Mouse (Mus musculus) telencephalon, adult 2 months (tissue): Measurements from ENCODE around the gene Muc1.
"Not testable (repeated sequence)": the region's sequence is repeated elsewhere in the genome, so short reads cannot be mapped to it uniquely, and the experiment has no call there.

ENCODE experiments used
- DNase-seq: peaks from one replicate; pipeline ENCODE4 v3.0.0-alpha.2; 2011; ENCODE audit warnings: low read depth, low spot score

Gene Muc1

GRCm38 (mm10) chr3:89209731-89210130 lies 19.1 kb upstream of the Muc1 start:
- no peak for DNase-seq

GRCm38 (mm10) chr3:89210162-89210561 lies 18.7 kb upstream of the Muc1 start:
- no peak for DNase-seq

GRCm38 (mm10) chr3:89210731-89211130 lies 18.1 kb upstream of the Muc1 start:
- no peak for DNase-seq

DNA sequence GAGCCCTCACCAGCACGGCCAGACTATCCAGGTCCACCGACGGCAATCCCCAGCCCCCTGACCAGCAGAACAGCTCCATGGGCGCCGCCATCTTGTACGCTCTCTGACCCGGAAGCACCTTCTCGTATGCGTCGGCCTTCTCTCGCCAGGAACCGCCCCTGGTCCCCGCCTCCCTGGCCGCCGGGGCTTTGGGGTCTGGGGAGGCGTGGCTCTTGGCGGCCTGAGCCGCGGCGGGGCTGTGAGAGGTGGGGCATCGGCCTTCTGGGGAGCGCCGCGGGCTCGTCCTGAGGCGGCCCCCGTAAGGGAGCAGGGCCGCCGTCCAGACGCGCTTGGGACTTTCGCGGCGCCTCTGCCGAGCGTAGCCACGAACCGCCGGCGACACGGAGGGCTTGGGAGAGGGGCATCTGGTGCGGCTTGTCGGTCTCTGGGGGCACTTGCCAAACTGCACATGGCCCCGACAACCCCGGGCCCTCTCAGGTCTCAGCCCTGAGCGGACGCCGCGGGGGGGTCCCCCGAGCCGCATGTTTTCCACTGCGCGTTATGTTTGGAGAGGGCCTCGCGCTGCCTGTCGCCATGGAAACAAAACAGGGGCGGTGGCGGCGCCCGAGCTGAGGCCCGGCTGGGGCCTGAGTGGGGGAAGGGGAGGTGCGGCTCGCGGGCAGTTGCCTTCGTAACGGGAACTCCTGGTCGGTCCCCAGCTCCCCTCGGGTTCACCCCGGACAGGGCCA lies 14.9 kb upstream of the Muc1 start:
- DNase-seq: peak; percentile 86

GRCm38 (mm10) chr3:89214681-89215411 lies 14.0 kb upstream of the Muc1 start, which contains the start of gene Thbs3:
Gene Thbs3, plus strand, starts transcription at chr3:89215180.
- DNase-seq: no peak

DNA sequence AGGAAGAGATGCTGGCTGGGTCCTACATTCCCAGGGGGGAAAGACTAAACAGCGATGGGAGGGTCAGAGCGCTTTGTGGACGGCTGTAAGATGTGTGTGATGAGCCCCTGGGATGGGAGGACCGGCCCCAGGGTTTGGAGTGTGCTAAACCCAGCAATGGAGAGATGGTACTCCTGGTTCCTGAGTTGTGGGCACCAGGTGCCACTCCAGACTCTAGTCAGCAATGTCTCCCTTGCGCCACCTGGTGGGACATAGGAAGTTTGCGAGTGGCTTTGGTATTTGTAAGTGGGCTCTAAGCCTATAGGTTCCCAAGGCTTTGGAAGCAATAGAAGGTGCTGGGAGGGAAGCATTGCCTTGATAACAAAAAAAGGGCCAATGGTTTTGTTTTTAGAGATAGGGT lies 13.0 kb upstream of the Muc1 start:
- peak; percentile 68 for DNase-seq

GRCm38 (mm10) chr3:89216407-89216806 lies 12.4 kb upstream of the Muc1 start:
- DNase-seq: not testable (repeated sequence)

- no peak for DNase-seq
Measured at GRCm38 (mm10) chr3:89218271-89218670, 10.6 kb upstream of the Muc1 start.

GRCm38 (mm10) chr3:89219546-89219945 lies 9.3 kb upstream of the Muc1 start:
- DNase-seq: no peak

DNA sequence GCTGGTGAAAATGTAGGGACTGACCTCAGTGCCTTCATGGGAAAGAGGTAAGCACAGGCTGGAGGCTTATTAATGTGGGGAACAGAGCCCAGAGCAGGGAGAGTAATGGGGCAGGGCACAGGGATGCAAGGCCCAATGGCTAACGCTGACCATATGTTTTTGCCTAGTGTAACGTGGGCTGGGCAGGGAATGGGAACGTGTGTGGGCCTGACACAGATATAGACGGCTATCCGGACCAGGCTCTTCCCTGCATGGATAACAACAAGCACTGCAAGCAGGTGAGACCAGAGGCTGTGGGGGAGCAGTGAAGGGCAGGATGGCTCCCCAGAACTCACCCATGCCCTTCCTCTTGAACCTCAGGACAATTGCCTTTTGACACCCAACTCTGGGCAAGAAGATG lies 7.7 kb upstream of the Muc1 start:
- DNase-seq: no peak

DNA sequence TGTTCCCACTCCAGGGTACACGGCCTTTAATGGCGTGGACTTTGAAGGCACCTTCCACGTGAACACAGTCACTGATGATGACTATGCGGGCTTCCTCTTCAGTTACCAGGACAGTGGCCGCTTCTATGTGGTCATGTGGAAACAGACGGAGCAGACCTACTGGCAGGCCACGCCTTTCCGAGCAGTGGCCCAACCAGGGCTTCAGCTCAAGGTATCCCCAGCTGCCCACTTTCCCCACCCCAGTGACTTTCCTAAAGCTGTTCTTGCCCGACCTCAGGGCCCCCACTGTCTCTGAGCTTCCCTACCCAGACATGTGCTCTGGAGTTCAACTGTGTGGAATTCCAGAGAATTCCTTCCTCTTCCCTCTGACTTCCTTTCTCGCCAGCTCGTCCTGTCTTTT lies 4.1 kb upstream of the Muc1 start:
- no peak for DNase-seq

GRCm38 (mm10) chr3:89225321-89225815 lies 3.5 kb upstream of the Muc1 start:
- no peak for DNase-seq

DNA sequence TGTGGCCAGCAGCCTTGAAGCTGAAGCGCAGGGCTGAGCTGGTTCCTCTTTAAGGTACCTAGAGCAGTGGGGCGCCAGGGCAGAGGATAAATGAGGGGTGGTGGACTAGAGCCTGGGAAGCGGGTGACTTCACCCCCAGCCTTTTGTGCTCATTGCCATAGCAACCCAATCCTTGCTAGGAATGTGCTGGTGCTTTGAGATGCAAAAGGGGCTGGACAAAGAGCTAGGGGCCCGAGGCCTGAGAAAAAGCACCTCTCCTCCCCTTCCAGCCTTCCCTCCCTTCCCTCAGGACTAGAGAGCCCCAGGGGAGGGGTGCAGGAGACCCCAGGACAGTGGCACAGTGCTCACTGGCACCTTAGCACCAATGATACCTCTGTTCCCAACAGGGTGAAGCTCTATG lies 2.9 kb upstream of the Muc1 start:
- no peak for DNase-seq

- no peak for DNase-seq
Measured at GRCm38 (mm10) chr3:89226361-89226760, 2.5 kb upstream of the Muc1 start.

DNA sequence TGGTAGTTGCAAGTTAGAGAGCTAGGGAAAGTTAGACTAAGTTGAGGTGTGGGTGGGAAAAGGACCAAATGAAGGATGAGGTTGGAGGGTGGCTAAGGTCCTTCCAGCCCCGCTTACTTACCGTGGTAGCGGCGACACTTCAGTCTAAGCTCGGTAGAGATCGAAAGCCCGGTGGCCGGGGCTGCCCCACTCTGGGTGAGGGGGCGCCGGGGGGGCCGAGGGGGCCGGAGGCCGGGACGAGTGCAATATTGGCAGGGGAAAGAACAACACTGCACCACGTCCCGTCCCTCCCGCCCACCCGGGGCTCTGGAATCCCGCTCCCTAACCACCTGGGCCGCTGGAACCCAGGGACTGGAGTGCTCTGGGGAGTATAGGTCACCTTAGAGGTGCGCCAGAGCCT lies 2.0 kb upstream of the Muc1 start, which contains the start of gene Mtx1:
Gene Mtx1 (minus strand): TSS at position 189 of the 400 bp plus-strand sequence.
- DNase-seq: no peak

DNA sequence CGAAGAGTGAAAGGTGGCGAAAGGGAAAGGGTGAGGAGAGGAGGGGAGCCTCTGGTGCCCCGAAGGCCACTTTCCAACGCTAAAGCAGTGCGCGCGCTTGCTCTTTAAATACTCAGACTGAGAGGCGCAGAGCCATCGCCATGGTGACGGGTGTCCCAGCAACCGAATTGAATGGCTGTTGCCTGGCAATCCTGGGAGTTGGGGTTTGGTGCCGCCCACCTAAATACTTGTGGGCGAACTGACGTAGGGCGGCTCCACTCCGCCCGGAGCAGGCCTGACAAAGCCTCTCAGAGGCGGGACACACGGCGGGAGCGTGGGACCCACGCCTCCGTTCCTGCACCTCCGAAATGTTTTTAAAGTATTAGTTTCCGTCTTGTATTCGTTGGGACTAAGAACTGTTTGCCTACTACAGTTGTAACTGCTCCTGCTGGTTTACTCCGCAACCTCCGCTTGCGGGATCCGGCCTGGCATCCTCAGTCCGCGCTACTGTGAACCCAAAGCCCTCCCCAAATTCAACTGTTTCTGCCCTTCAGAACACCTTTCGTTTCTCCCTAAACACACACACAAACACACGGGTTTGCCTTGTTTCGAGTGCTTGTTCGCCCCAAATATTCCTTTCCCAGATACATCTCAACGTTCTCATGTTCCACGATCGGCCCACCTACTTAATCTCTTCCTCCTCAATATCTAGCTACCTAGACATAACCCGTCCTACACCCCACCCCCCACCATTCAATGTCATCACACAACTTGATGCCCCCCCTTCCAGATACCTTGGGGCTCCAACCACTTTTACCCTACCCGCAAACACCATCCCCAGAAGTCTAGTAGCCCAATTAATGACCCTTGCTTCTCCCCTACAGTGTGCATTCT lies 1.3 kb upstream of the Muc1 start:
- peak; percentile 93 for DNase-seq

DNA sequence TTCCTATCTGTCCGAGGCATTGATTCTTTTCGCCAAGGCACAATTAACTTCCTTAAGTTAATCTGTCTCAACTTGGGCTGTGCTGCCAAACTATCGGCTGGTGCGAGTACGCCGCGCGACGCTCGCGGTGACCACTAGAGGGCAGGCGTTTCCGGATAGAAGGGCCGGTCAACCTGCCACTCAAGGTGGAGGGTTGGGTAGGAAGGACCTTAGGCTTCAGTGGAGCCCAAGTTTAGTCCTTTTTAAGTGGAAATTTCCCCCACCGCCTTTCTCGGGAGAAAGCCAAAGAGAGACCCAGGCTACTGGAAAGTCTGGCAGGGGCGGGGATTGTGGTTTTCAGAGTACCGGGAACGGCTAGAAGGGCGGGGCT lies 692 bp upstream of the Muc1 start:
- DNase-seq: no peak

DNA sequence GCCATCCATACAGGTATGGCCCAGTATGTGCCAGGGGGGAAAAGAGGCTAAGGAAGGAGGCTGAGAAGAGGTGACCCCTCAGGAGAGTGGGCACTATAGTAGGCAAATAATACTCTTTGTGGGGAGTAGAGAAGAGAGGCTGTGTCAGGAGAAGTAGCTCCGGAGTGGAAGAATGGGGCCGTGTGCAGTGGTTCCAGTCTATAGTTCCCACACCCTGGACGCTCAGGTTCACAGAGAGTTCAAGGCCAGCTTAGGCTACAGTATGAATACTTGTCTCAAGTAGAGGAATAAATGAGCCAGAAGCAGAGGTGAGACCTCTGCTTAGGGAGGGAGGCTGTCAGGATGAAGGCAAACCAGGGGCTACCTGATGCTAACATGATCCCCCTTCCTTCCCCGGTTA lies 419 bp downstream of the Muc1 start:
- DNase-seq: no peak

GRCm38 (mm10) chr3:89230561-89230960 lies 1.7 kb downstream of the Muc1 start:
- DNase-seq: no peak

DNA sequence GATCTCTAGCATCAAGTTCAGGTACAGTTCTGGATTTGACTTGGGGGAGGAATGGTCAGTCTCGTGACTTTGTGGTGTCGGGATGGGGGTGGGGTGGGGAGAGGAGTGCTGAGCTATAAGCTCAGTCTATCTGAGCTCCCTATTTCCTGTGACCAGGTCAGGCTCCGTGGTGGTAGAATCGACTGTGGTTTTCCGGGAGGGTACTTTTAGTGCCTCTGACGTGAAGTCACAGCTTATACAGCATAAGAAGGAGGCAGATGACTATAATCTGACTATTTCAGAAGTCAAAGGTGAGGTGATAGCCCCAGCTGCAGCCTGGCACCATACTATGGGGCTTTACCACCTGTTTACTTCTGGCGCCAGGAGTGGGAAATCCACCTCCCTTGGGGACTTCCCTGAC lies 2.5 kb downstream of the Muc1 start:
- DNase-seq: no peak

DNA sequence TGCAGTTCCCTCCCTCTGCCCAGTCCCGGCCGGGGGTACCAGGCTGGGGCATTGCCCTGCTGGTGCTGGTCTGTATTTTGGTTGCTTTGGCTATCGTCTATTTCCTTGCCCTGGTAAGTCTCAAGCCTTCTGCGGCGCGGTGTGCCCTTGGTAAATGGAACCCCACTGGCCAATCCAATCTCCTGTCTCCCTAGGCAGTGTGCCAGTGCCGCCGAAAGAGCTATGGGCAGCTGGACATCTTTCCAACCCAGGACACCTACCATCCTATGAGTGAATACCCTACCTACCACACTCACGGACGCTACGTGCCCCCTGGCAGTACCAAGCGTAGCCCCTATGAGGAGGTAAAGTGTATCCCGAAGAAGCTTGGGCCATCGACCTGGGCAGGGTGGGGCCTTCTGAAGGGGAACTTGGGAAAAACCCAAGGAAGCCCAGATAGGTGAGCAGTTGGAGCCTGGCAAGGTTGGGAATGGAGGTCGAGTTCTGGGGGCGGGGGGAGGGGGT lies 3.0 kb downstream of the Muc1 start:
- no peak for DNase-seq

DNA sequence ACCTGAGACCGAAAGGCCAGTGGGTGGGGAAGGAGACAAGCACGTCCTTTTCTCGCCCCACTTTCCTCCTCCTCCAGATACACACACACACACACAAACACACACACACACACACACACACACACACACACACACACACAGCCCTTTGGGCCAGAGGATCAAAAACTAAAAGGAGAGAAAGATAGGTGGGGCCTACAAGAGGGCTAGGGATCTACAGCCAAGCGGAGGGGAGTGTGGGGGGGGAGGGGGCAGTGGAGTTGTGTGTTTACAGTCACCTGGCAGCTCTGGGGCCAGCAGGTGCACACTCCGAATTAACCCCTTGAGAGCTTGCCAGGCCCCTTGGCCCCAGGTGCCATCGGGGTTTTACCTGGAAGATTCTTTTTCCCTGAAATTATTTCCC lies 3.8 kb downstream of the Muc1 start:
- no peak for DNase-seq
